Mouse (Mus musculus): ENCODE measurements around the gene Zscan25. TPM values are rescaled to one million over a fixed set of nuclear protein-coding genes. Genes with fewer than 3 reads are reported as not detected.
"Not testable (repeated sequence)": the region's sequence is repeated elsewhere in the genome, so short reads cannot be mapped to it uniquely, and the experiment has no call there.

Zscan25 gene
- polyA plus RNA-seq, 1 experiment from 2014 or later = 0.40 TPM

DNA sequence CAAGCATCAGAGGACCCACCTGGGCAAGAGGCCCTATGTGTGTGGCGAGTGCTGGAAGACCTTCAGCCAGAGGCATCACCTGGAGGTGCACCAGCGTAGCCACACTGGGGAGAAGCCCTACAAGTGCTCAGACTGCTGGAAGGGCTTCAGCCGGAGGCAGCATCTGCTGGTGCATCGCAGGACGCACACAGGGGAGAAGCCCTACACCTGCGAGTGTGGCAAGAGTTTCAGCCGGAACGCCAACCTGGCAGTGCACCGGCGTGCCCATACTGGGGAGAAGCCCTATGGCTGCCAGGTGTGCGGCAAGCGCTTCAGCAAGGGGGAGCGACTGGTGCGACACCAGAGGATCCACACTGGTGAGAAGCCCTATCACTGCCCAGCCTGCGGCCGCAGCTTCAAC is 10.4 kb downstream of the Zscan25 start:
- ATAC-seq (ENCODE audit: low read depth) = no peak; the same call in 1 of the 2 replicates
- Histone ChIP-seq H3K4me3 (ENCODE audit: low read depth, low read length) (no peak overlapping the region), H3K27me3 (ENCODE audit: control insufficient read depth, insufficient read depth, low read length) (no peaks in the 10 kb centered on the region), H3K4me2 (ENCODE audit: low read depth, low read length) (no peak overlapping the region), H3K27ac (ENCODE audit: low read depth, low read length) (no peak overlapping the region), H3K36me3 (ENCODE audit: control insufficient read depth, insufficient read depth, low read length) (peaks cover 56% of the 10 kb centered on the region), H3K9ac (replicated peaks; ENCODE audit: low read depth, low read length) (no peak overlapping the region), H3K9me3 (ENCODE audit: control insufficient read depth, low read length) (no peaks in the 10 kb centered on the region), H3K4me1 (ENCODE audit: control insufficient read depth, insufficient read depth, low read length) (no peaks in the 10 kb centered on the region)
- 97% methylated on average over 16 of the region's 16 CpGs for WGBS

DNA sequence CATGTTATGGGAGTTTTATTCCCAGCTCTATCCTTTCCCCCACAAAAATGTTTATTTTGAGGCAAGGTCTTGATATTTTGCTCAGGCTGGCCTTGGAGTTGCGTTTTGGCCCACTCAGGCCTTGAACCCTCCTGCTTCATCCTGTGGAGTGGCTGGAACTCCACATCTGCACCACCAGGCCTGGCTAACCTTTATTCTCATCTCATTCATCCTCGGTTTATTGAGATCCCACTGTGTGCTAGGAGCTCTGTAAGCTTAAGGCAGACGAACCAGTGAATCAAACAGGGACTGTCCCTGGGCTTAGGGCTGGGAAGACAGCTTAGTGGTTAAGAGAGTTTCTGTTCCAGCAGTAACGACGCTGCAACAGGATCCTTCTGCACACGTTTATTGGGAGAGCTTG is 12.1 kb downstream of the Zscan25 start:
- Histone ChIP-seq H3K27me3 (ENCODE audit: control insufficient read depth, insufficient read depth, low read length) (no peaks in the 10 kb centered on the region), H3K4me2 (ENCODE audit: low read depth, low read length) (no peak overlapping the region), H3K9ac (replicated peaks; ENCODE audit: low read depth, low read length) (no peak overlapping the region), H3K36me3 (ENCODE audit: control insufficient read depth, insufficient read depth, low read length) (peaks cover 46% of the 10 kb centered on the region), H3K4me3 (ENCODE audit: low read depth, low read length) (no peak overlapping the region), H3K27ac (ENCODE audit: low read depth, low read length) (no peak overlapping the region), H3K9me3 (ENCODE audit: control insufficient read depth, low read length) (no peaks in the 10 kb centered on the region), H3K4me1 (ENCODE audit: control insufficient read depth, insufficient read depth, low read length) (no peaks in the 10 kb centered on the region)
- 97% methylated on average over 6 of the region's 6 CpGs for WGBS
- no peak for ATAC-seq (ENCODE audit: low read depth)

DNA sequence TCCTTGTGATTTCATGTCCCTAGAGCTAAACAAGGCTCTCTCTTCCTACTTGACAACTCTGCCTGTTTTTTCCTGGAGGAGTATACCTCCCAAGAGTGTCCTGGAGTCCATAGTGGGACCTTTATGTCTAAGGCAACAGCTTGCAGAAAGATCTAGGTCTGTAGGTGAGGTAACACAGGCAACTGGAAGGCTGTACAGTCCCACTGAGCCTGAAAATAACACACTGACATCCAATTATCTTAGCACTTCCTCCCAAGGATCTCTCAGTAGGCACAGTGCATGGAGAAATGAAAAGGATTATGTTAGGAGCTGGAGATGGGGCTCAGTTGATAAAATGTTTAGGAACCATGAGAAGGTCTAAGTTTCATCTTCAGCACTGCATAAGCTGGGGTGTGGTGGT is 20.2 kb downstream of the Zscan25 start:
- Histone ChIP-seq H3K27ac (ENCODE audit: low read depth, low read length) (no peak overlapping the region), H3K9ac (replicated peaks; ENCODE audit: low read depth, low read length) (no peak overlapping the region), H3K4me3 (ENCODE audit: low read depth, low read length) (no peak overlapping the region), H3K36me3 (ENCODE audit: control insufficient read depth, insufficient read depth, low read length) (no peaks in the 10 kb centered on the region), H3K4me2 (ENCODE audit: low read depth, low read length) (no peak overlapping the region), H3K4me1 (ENCODE audit: control insufficient read depth, insufficient read depth, low read length) (no peaks in the 10 kb centered on the region), H3K9me3 (ENCODE audit: control insufficient read depth, low read length) (no peaks in the 10 kb centered on the region), H3K27me3 (ENCODE audit: control insufficient read depth, insufficient read depth, low read length) (no peaks in the 10 kb centered on the region)
- ATAC-seq (ENCODE audit: low read depth) = no peak

DNA sequence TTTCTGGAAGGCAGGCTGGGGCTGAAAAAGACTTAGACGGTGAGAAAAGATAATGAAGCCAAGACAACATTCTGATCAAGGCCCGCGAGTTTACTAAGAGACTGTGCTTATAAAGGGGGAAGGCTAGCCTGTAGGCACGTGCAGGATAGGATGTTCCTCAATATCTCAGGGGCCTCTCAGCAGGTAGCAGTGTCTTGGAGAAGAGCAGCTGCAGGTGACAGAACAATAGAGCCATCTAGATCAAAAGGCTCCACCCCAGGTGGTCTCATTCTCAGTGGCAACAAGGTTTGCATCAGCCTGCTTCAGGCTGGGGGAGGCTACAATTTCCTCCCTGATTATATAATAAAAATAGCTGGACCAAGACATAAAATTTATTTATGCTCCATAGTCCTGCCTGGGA is 21.5 kb downstream of the Zscan25 start:
- H3K27me3 ChIP-seq (ENCODE audit: control insufficient read depth, insufficient read depth, low read length) = not testable (repeated sequence)

DNA sequence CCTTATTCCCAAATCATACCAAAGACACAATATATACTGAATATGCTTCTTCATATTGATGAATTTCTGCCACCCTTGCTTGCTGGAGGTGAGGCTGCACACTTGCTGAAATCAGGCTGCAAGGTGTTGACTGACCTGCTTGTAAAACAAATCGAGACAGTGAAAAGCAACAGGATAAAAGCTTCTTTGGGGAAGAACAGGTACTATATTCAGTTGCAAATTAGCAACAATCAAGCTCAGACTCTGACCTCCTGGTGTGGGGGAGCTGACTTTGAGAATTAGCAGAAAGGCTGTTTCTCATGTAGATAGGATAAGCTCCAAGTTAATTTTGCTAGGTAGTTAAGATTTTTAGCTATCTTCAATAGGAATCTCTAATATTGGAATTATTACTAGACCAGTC is 22.1 kb downstream of the Zscan25 start:
- no peaks in the 10 kb centered on the region for H3K4me1 ChIP-seq (ENCODE audit: control insufficient read depth, insufficient read depth, low read length)
- no peak overlapping the region for H3K9ac ChIP-seq (replicated peaks; ENCODE audit: low read depth, low read length)
- H3K4me2 ChIP-seq (ENCODE audit: low read depth, low read length) = no peak overlapping the region
- no peak for ATAC-seq (ENCODE audit: low read depth)
- no peaks in the 10 kb centered on the region for H3K27me3 ChIP-seq (ENCODE audit: control insufficient read depth, insufficient read depth, low read length)
- WGBS = 84% methylated on average over 1 of the region's 1 CpGs
- H3K36me3 ChIP-seq (ENCODE audit: control insufficient read depth, insufficient read depth, low read length) = no peaks in the 10 kb centered on the region
- H3K4me3 ChIP-seq (ENCODE audit: low read depth, low read length) = no peak overlapping the region
- no peak overlapping the region for H3K27ac ChIP-seq (ENCODE audit: low read depth, low read length)
- H3K9me3 ChIP-seq (ENCODE audit: control insufficient read depth, low read length) = no peaks in the 10 kb centered on the region

More for the DNA sequence above, 21.5 kb downstream of the Zscan25 start:
- not testable (repeated sequence) for H3K36me3 ChIP-seq (ENCODE audit: control insufficient read depth, insufficient read depth, low read length); ATAC-seq (ENCODE audit: low read depth); H3K4me2 ChIP-seq (ENCODE audit: low read depth, low read length); H3K27ac ChIP-seq (ENCODE audit: low read depth, low read length); H3K9ac ChIP-seq (replicated peaks; ENCODE audit: low read depth, low read length); H3K4me1 ChIP-seq (ENCODE audit: control insufficient read depth, insufficient read depth, low read length); H3K9me3 ChIP-seq (ENCODE audit: control insufficient read depth, low read length); H3K4me3 ChIP-seq (ENCODE audit: low read depth, low read length)
- WGBS = 70% methylated on average over 4 of the region's 4 CpGs

DNA sequence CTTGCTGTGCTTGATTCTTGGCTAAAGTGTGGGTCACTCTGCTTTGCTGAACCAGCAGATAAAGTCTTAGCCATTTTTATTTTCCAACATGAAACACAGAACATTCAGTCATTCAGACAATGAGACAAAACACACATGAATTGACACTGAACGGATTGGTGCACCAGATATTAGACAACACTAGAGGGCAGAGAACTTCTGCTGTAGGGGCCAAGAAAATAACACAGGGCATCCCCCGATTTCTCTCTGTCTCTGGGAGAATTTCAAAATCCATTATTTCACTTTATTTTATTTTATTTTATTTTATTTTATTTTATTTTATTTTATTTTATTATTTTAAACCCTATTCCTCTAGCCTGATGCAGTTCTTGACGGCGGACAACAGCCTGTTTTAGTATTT is 26.7 kb downstream of the Zscan25 start:
- H3K9me3 ChIP-seq (ENCODE audit: control insufficient read depth, low read length) = not testable (repeated sequence)
- WGBS = 95% methylated on average over 4 of the region's 4 CpGs

DNA sequence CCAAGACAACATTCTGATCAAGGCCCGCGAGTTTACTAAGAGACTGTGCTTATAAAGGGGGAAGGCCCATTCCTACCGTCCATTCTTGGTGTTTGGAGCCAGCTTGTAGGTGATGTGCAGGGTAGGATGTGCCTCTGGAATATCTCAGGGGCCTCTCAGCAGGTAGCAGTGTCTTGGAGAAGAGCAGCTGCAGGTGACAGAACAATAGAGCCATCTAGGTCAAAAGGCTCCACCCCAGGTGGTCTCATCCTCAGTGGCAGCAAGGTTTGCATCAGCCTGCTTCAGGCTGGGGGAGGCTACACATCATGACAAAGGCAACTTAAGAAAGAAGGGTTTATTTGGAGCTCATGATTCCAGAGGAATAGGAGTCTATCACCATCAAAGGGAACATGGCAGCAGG is 27.5 kb downstream of the Zscan25 start:
- H3K9ac ChIP-seq (replicated peaks; ENCODE audit: low read depth, low read length); H3K4me2 ChIP-seq (ENCODE audit: low read depth, low read length); ATAC-seq (ENCODE audit: low read depth); H3K4me1 ChIP-seq (ENCODE audit: control insufficient read depth, insufficient read depth, low read length); H3K27me3 ChIP-seq (ENCODE audit: control insufficient read depth, insufficient read depth, low read length); H3K27ac ChIP-seq (ENCODE audit: low read depth, low read length); H3K36me3 ChIP-seq (ENCODE audit: control insufficient read depth, insufficient read depth, low read length); H3K9me3 ChIP-seq (ENCODE audit: control insufficient read depth, low read length); H3K4me3 ChIP-seq (ENCODE audit: low read depth, low read length): not testable (repeated sequence)
- WGBS = 84% methylated on average over 3 of the region's 3 CpGs

More for the DNA sequence above, 26.7 kb downstream of the Zscan25 start:
- H3K36me3 ChIP-seq (ENCODE audit: control insufficient read depth, insufficient read depth, low read length); ATAC-seq (ENCODE audit: low read depth); H3K9ac ChIP-seq (replicated peaks; ENCODE audit: low read depth, low read length); H3K27me3 ChIP-seq (ENCODE audit: control insufficient read depth, insufficient read depth, low read length); H3K4me2 ChIP-seq (ENCODE audit: low read depth, low read length); H3K4me3 ChIP-seq (ENCODE audit: low read depth, low read length); H3K27ac ChIP-seq (ENCODE audit: low read depth, low read length); H3K4me1 ChIP-seq (ENCODE audit: control insufficient read depth, insufficient read depth, low read length): not testable (repeated sequence)

DNA sequence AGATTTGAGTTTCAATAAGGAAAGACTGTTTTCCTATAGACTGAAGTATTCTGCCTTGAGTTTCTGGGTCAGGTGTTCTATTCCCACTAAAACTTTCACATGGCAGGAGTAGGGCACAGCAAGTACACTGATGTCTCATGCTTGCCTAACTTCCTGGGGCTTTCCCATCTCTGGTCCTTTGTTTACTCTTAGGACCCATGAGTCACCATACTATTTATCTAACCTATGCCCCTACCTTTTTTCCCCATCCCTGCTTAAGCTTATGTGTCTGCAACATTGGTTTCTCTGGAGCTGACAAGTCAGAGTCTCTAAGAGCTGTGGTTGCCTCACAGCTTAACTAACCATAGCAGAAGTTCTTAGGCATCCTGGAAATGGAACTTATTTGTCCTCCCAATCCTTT is 33.5 kb downstream of the Zscan25 start:
- no peak overlapping the region for H3K9ac ChIP-seq (replicated peaks; ENCODE audit: low read depth, low read length)
- no peaks in the 10 kb centered on the region for H3K36me3 ChIP-seq (ENCODE audit: control insufficient read depth, insufficient read depth, low read length)
- no peaks in the 10 kb centered on the region for H3K27me3 ChIP-seq (ENCODE audit: control insufficient read depth, insufficient read depth, low read length)
- no peak overlapping the region for H3K4me3 ChIP-seq (ENCODE audit: low read depth, low read length)
- no peak for ATAC-seq (ENCODE audit: low read depth)
- no peak overlapping the region for H3K27ac ChIP-seq (ENCODE audit: low read depth, low read length)
- H3K4me1 ChIP-seq (ENCODE audit: control insufficient read depth, insufficient read depth, low read length) = no peaks in the 10 kb centered on the region
- no peaks in the 10 kb centered on the region; the same call in 1 of the 2 replicates for H3K9me3 ChIP-seq (ENCODE audit: control insufficient read depth, low read length)
- no peak overlapping the region for H3K4me2 ChIP-seq (ENCODE audit: low read depth, low read length)

DNA sequence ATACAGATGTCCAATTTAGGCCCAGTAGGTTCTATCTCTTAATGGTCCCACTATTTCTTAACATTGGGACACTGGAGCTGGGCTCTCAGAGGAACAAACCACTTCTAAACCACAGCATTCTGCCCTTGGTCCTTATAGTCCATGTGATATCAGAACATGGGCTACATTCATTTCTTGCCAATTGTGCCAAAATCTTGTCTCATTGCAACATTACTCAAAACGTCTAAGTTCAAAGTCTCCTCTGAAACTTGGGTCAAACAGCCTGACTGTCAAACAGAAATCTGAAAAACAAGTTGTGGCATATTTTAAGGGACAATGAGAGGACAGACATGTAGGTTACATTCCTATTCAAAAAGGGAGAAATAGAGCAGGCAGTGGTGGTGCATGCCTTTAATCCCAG is 36.8 kb downstream of the Zscan25 start:
- H3K4me1 ChIP-seq (ENCODE audit: control insufficient read depth, insufficient read depth, low read length) = no peaks in the 10 kb centered on the region
- 100% methylated on average over 1 of the region's 1 CpGs for WGBS
- no peak overlapping the region for H3K27ac ChIP-seq (ENCODE audit: low read depth, low read length)
- H3K36me3 ChIP-seq (ENCODE audit: control insufficient read depth, insufficient read depth, low read length) = no peaks in the 10 kb centered on the region
- ATAC-seq (ENCODE audit: low read depth) = no peak
- no peak overlapping the region for H3K9ac ChIP-seq (replicated peaks; ENCODE audit: low read depth, low read length)
- no peak overlapping the region for H3K4me2 ChIP-seq (ENCODE audit: low read depth, low read length)
- no peak overlapping the region for H3K4me3 ChIP-seq (ENCODE audit: low read depth, low read length)
- no peaks in the 10 kb centered on the region for H3K27me3 ChIP-seq (ENCODE audit: control insufficient read depth, insufficient read depth, low read length)
- H3K9me3 ChIP-seq (ENCODE audit: control insufficient read depth, low read length) = no peaks in the 10 kb centered on the region; the same call in 1 of the 2 replicates

DNA sequence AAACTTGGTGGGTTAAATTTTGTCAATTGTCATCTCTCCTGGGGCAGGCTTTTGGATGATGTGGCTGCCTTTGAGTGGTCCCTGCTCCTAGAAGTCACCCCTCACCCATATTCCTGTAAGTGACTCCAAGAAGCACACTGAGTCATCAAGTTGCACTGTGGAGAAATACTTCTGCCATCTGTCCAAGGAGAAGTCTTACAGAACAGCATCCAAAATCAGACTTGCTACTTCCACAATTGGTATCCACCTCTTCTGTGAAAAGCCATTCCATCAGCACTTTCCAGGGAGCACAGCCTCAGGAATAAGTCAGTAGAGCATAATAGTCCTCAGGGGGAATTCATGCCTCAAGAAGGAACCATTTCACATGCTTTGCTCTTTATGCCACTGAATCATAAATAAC is 58.5 kb downstream of the Zscan25 start:
- H3K27ac ChIP-seq (ENCODE audit: low read depth, low read length); ATAC-seq (ENCODE audit: low read depth); H3K9ac ChIP-seq (replicated peaks; ENCODE audit: low read depth, low read length): not testable (repeated sequence)

More for the DNA sequence above, 58.5 kb downstream of the Zscan25 start:
- not testable (repeated sequence) for H3K36me3 ChIP-seq (ENCODE audit: control insufficient read depth, insufficient read depth, low read length); H3K4me3 ChIP-seq (ENCODE audit: low read depth, low read length); H3K27me3 ChIP-seq (ENCODE audit: control insufficient read depth, insufficient read depth, low read length); H3K4me1 ChIP-seq (ENCODE audit: control insufficient read depth, insufficient read depth, low read length); H3K9me3 ChIP-seq (ENCODE audit: control insufficient read depth, low read length); H3K4me2 ChIP-seq (ENCODE audit: low read depth, low read length)
